Mouse (Mus musculus) midbrain, embryonic 14.5 days (tissue): Measurements from ENCODE around the gene Tldc1. TPM values are rescaled to one million over a fixed set of nuclear protein-coding genes. Genes with fewer than 3 reads are reported as not detected.
A peak's percentile ranks its signal among the peaks of the same experiment; 100 is the strongest.

ENCODE experiments used
- ATAC-seq: fragments of 200-750 bp; cut with Nextera tagmentation; 2 replicates; pipeline ENCODE4 v1.8.0; 2017; ENCODE audit warnings: moderate number of reproducible peaks, moderate library complexity; ENCODE audit not compliant: low FRiP score, low TSS enrichment
- DNase-seq: peaks from one replicate; pipeline ENCODE4 v3.0.0-alpha.2; 2015
- H3K27ac ChIP-seq: fragments of 300-500 bp; sonication (generic); replicated peaks from 2 replicates; pipeline ENCODE4 v1.5.1; 2014; ENCODE audit warnings: mild to moderate bottlenecking, low read depth, low read length, moderate library complexity
- H3K27me3 ChIP-seq: fragments of 300-500 bp; sonication (generic); 2 replicates; pipeline ENCODE4 v1.6.1; 2014; ENCODE audit warnings: low read length, control low read depth, mixed read lengths; ENCODE audit not compliant: control insufficient read depth, insufficient read depth
- H3K36me3 ChIP-seq: fragments of 300-500 bp; sonication (generic); 2 replicates; pipeline ENCODE4 v1.6.1; 2014; ENCODE audit warnings: low read length, control low read depth; ENCODE audit not compliant: control insufficient read depth, insufficient read depth
- H3K4me1 ChIP-seq: fragments of 300-500 bp; sonication (generic); 2 replicates; pipeline ENCODE4 v1.6.1; 2014; ENCODE audit warnings: mild to moderate bottlenecking, antibody characterized with exemption, low read length, control low read depth; ENCODE audit not compliant: control insufficient read depth, insufficient read depth
- H3K4me2 ChIP-seq: fragments of 300-500 bp; sonication (generic); 2 replicates; pipeline ENCODE4 v1.6.1; 2014; ENCODE audit warnings: mild to moderate bottlenecking, low read length, moderate library complexity
- H3K4me3 ChIP-seq: fragments of 300-500 bp; sonication (generic); replicated peaks from 2 replicates; pipeline ENCODE4 v1.5.1; 2014; ENCODE audit warnings: low read depth, low read length
- H3K9ac ChIP-seq: fragments of 300-500 bp; sonication (generic); replicated peaks from 2 replicates; pipeline ENCODE4 v1.6.1; 2014; ENCODE audit warnings: mild to moderate bottlenecking, low read length, moderate library complexity
- H3K9me3 ChIP-seq: fragments of 300-500 bp; sonication (generic); 2 replicates; pipeline ENCODE4 v1.6.1; 2016; ENCODE audit warnings: low read length, control low read depth, mixed read lengths; ENCODE audit not compliant: control insufficient read depth
- WGBS: fragments of 180-500 bp; shearing (Covaris S2); extraction: QIAGEN DNeasy Blood & Tissue Kit; methylation state at CpG from one replicate; pipeline ENCODE4 v1.1.7; 2014; 5-methylcytosine and 5-hydroxymethylcytosine counted together
- polyA plus RNA-seq: library from polyadenylated mRNA; unstranded; fragments of >200 nt; fragmentation: Nextera tagmentation; extraction: Ambion mirVana; gene quantifications from 2 replicates; pipeline ENCODE4 v1.2.1, GENCODE M21; 2014

Tldc1 gene
- polyA plus RNA-seq, 1 experiment from 2014 or later = 5.8 TPM

GRCm38 (mm10) chr8:119765761-119766444, 12.3 kb downstream of the Tldc1 start:
- Histone ChIP-seq H3K36me3 (peaks cover 41% of the 10 kb centered on the region), H3K27me3 (no peaks in the 10 kb centered on the region), H3K9me3 (no peaks in the 10 kb centered on the region), H3K9ac (no peak overlapping the region), H3K4me1 (no peaks in the 10 kb centered on the region), H3K4me3 (no peak overlapping the region), H3K27ac (no peak overlapping the region), H3K4me2 (no peak overlapping the region)
- ATAC-seq (no peak), DNase-seq (no peak)
- WGBS = 86% methylated on average over 22 of the region's 22 CpGs

- Histone ChIP-seq H3K27ac (no peak overlapping the region), H3K4me2 (no peak overlapping the region), H3K4me3 (no peak overlapping the region), H3K27me3 (no peaks in the 10 kb centered on the region), H3K9ac (no peak overlapping the region), H3K4me1 (no peaks in the 10 kb centered on the region), H3K36me3 (peaks cover 44% of the 10 kb centered on the region), H3K9me3 (no peaks in the 10 kb centered on the region)
- ATAC-seq (no peak), DNase-seq (no peak)
- WGBS = 85% methylated on average over 10 of the region's 10 CpGs
These were observed 12.9 kb downstream of the Tldc1 start for GRCm38 (mm10) chr8:119765311-119765710.

GRCm38 (mm10) chr8:119762226-119763220, 15.7 kb downstream of the Tldc1 start:
- Histone ChIP-seq H3K36me3 (peaks cover 31% of the 10 kb centered on the region), H3K27me3 (no peaks in the 10 kb centered on the region), H3K9me3 (no peaks in the 10 kb centered on the region), H3K4me2 (no peak overlapping the region), H3K4me3 (no peak overlapping the region), H3K9ac (no peak overlapping the region), H3K4me1 (no peaks in the 10 kb centered on the region), H3K27ac (no peak overlapping the region)
- 92% methylated on average over 21 of the region's 21 CpGs for WGBS
- DNase-seq (no peak), ATAC-seq (no peak)

- DNase-seq = no peak
These were observed 16.5 kb downstream of the Tldc1 start for GRCm38 (mm10) chr8:119761692-119762091.

GRCm38 (mm10) chr8:119756538-119756937, 21.7 kb downstream of the Tldc1 start:
- H3K4me3 ChIP-seq = no peak overlapping the region
- peaks cover 9% of the 10 kb centered on the region; the same call in 1 of the 2 replicates for H3K4me1 ChIP-seq
- H3K4me2 ChIP-seq = no peak overlapping the region
- no peaks in the 10 kb centered on the region for H3K9me3 ChIP-seq
- ATAC-seq (no peak), DNase-seq (no peak)
- WGBS = 54% methylated on average over 5 of the region's 5 CpGs
- peaks cover 8% of the 10 kb centered on the region for H3K36me3 ChIP-seq
- no peaks in the 10 kb centered on the region for H3K27me3 ChIP-seq
- H3K27ac ChIP-seq = no peak overlapping the region
- no peak overlapping the region for H3K9ac ChIP-seq

More at GRCm38 (mm10) chr8:119761692-119762091, 16.5 kb downstream of the Tldc1 start:
- Histone ChIP-seq H3K36me3 (peaks cover 25% of the 10 kb centered on the region), H3K9me3 (no peaks in the 10 kb centered on the region), H3K4me1 (no peaks in the 10 kb centered on the region), H3K4me3 (no peak overlapping the region), H3K27ac (no peak overlapping the region), H3K9ac (no peak overlapping the region), H3K4me2 (no peak overlapping the region), H3K27me3 (no peaks in the 10 kb centered on the region)
- ATAC-seq = no peak
- WGBS = 91% methylated on average over 11 of the region's 11 CpGs

- no peak overlapping the region for H3K9ac ChIP-seq
- H3K9me3 ChIP-seq = no peaks in the 10 kb centered on the region
- H3K4me3 ChIP-seq = no peak overlapping the region
- ATAC-seq = no peak
- no peaks in the 10 kb centered on the region for H3K27me3 ChIP-seq
- no peak for DNase-seq
- H3K27ac ChIP-seq = no peak overlapping the region
- peaks cover 4% of the 10 kb centered on the region for H3K36me3 ChIP-seq
- 66% methylated on average over 2 of the region's 2 CpGs for WGBS
- H3K4me1 ChIP-seq = peaks cover 9% of the 10 kb centered on the region; the same call in 1 of the 2 replicates
- H3K4me2 ChIP-seq = peak overlapping the region; percentile 34
These were observed 22.1 kb downstream of the Tldc1 start for GRCm38 (mm10) chr8:119756147-119756461.

GRCm38 (mm10) chr8:119755238-119756146, 22.7 kb downstream of the Tldc1 start:
- Histone ChIP-seq H3K4me1 (peaks cover 9% of the 10 kb centered on the region; the same call in 1 of the 2 replicates), H3K9me3 (no peaks in the 10 kb centered on the region), H3K36me3 (peaks cover 2% of the 10 kb centered on the region; the same call in 1 of the 2 replicates), H3K27me3 (no peaks in the 10 kb centered on the region), H3K4me3 (0 out of 2 replicates have a peak overlapping the region, but pooled peaks have one; percentile 9), H3K27ac (no peak overlapping the region), H3K9ac (no peak overlapping the region; the same call in 1 of the 2 replicates), H3K4me2 (peak overlapping the region; percentile 34)
- no peak for DNase-seq
- 19% methylated on average over 28 of the region's 28 CpGs for WGBS
- ATAC-seq = no peak

- no peak for ATAC-seq
- Histone ChIP-seq H3K4me1 (no peaks in the 10 kb centered on the region), H3K9me3 (no peaks in the 10 kb centered on the region), H3K4me3 (no peak overlapping the region), H3K27me3 (no peaks in the 10 kb centered on the region), H3K9ac (no peak overlapping the region), H3K36me3 (no peaks in the 10 kb centered on the region), H3K27ac (no peak overlapping the region), H3K4me2 (no peak overlapping the region)
- no peak for DNase-seq
- WGBS = 74% methylated on average over 4 of the region's 4 CpGs
These were observed 33.6 kb downstream of the Tldc1 start for GRCm38 (mm10) chr8:119744604-119745003.
